Mouse (Mus musculus) right cerebral cortex, postnatal 36 days (tissue): Measurements from ENCODE around the gene Jmjd8.
A peak's percentile ranks its signal among the peaks of the same experiment; 100 is the strongest.

Experiments used
- DNase-seq, 2 experiments: peaks; one replicate each; pipeline ENCODE4 v3.0.0; 2022; ENCODE audit warnings: low spot score in 2 of 2, mixed read lengths in 1 of 2

Jmjd8 gene

DNA sequence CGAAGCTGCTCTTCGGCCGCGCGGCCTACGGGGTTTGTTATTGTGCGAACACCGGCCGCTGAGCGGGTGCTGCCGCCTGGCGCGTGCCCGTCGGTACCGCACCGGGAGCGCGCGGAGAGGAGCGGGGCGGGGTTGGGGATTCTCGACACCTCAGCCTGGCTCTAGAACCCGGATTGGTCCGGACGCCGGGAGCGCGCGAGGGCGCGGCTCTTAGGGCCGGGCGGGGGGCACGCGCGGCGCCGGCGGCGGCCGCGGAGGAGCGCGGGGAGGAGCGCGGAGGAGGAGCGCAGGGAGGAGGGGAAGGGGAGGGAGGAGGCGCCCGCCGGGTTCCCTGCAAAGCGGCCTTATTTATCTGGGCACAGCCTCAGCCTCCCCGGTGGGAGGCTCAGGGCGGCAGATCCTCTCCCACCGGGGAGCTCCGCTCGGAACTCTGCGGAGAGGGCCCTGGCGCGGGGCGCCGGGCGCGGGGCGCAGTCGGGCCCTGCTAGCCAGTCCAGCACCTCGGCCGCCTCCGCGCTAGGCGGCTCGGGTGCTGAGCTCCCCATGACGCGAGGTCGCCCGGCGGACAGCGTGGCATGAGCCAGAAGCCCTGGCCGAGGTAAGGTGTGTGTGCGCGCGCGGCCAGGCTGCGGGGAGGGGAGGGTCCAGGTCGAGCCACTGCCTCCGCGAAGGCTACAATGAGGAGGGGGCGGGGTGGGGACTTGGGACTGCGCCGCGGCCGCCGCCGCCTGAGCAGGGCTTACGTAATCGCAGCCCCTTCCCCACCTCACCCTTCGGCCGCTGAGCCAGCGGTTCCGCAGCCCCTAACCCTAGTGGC, 19.7 kb upstream of the Jmjd8 start, which contains the start of gene Fbxl16:
Fbxl16 (plus strand) TSS at position 297 of the 817 bp plus-strand sequence.
- peak; percentile 87 to 90 for DNase-seq

DNA sequence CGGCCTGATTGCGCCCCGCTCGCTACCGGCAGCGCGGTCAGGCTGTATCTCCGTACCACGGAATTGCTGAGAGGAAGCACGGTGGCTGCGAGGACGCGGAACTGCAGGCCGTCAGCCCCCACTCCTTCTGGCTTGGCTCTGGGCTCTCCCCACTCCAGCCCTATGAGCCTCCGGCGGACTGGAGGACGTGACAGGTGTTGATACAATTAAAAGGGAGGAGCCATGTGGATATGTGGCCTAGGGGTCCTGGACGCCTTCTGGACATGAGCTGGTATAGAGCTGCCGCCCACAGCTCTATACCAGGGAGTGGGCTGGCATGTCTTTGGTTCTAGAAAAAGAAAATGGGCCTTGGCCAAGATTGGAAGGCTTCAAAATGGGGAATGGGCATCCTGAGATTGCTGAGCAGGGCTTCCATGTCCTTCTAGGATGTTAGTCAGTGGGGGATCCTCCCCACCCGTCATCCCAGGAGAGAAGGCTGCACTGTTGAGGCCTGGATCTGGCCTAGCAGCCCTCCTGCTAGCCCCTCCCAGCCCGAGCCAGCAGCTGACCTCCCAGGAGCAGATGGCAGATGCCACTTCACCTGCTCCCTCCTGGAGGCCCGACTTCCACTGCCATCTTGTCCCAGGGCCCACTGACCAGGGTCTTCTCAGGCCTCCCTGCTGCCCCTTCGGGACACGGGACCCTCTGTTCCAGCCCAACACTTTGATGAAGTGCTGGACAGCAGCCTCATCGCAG, 18.9 kb upstream of the Jmjd8 start:
- DNase-seq = no peak

DNA sequence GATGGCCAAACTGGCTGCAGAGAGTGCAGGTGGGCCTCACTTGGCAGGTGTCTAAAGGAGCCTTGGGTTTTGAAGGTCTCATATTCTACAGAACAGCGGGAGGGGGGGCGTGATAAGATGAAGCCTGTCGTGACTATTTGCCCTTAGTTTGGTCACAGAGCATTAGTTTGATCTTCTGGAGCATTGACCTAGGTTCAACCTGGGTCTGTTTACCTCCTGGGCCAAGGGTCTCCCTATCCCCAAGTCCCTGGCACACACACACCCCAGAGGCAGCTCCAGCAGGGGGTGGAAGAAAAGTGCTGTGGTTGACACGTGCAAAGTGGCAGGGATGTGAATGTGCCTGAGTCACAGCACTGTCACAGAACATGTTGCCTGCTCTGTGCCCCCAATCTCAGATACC, 17.8 kb upstream of the Jmjd8 start:
- no peak for DNase-seq

DNA sequence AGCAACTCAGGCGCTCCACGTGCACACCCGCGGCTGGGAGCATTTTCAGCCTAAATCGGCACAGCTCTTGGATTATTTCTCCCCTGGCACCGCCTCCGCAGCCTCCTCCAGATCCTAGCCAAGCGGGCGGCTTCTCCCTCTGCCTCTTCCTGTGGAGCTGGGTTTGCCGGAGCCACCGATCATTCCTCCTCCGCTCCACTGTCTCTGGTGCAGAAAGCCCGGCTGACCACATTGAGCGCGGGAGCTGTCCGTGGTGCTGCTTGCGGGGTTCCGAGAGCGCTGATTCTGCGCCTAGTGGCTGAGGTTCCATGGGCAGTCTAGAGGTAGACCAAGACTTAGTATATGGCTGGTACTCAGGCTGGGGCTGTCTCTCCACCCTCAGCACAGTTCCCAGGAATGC, 15.2 kb upstream of the Jmjd8 start:
- DNase-seq = peak; percentile 88 to 92

DNA sequence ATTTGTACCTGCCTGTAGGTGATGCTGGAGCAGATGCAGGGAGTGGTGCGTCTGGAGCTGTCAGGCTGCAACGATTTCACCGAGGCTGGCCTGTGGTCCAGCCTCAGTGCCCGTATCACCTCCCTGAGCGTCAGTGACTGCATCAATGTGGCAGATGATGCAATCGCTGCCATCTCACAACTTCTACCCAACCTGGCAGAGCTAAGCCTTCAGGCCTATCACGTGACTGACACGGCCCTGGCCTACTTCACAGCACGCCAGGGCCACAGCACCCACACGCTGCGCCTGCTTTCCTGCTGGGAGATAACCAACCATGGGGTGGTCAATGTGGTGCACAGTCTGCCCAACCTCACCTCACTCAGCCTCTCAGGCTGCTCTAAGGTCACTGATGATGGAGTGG, 11.0 kb upstream of the Jmjd8 start:
- no peak for DNase-seq

DNA sequence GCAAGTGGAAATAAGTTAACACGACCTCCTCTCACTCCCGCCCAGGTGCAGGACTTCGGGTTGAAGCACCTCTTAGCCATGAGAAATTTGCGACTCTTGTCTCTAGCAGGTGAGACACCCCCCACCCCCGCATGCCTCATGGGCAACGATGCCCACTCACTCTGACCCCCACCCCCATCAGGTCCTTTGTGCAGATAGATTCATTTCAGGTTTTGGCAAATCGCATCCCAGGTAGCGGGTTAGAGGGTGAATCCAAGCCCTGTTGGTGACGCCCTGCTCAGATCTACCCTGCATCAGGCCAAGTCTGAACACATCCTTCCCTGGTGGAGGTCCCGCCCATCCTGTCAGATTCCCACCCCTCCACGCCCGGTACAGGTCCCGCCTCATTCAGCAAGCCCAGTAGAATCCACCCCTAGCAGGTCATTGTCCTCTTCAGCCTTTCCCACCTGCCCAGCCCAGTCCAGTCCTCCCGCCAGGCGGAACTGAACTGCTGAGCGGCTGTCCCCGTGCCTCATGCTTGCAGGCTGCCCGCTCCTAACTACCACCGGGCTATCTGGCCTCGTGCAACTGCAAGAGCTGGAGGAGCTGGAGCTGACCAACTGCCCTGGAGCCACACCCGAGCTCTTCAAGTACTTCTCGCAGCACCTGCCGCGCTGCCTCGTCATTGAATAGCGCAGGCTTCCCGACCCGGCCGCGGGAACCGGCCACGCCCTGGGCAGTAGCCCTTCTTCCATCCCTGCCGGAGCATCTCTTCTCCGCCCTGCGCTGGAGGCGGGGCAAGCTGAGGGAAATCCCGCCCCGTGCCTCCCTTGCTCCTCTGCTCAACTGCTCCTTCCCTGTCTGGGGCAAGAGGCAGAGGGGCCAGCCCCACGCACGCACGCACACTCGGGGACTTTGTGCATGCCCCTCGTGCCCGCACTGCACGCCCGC, 9.6 kb upstream of the Jmjd8 start:
- DNase-seq = no peak

DNA sequence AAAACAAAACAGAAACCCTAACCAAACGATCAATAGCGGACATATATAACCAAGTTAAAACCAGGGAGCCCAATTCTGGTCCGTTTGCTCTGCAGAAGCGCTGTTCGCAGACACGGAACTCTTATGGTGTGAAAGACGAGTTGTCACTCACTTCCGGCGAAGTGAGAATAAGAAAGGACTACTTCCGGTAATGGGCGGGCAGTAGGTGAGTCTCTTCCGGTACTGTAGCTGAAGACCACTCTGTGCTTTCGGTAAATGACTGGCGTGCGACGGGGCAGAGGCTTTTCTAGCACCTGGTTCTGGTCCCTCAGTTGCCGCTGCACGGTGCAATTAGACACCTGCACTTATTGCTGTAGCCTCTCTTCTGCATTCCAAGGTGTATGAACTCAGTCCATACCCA, 5.2 kb upstream of the Jmjd8 start, which contains the start of gene Wdr24:
Wdr24 (plus strand) TSS at position 176 of the 400 bp plus-strand sequence.
- DNase-seq = peak in 1 of 2 experiments; percentile 71

DNA sequence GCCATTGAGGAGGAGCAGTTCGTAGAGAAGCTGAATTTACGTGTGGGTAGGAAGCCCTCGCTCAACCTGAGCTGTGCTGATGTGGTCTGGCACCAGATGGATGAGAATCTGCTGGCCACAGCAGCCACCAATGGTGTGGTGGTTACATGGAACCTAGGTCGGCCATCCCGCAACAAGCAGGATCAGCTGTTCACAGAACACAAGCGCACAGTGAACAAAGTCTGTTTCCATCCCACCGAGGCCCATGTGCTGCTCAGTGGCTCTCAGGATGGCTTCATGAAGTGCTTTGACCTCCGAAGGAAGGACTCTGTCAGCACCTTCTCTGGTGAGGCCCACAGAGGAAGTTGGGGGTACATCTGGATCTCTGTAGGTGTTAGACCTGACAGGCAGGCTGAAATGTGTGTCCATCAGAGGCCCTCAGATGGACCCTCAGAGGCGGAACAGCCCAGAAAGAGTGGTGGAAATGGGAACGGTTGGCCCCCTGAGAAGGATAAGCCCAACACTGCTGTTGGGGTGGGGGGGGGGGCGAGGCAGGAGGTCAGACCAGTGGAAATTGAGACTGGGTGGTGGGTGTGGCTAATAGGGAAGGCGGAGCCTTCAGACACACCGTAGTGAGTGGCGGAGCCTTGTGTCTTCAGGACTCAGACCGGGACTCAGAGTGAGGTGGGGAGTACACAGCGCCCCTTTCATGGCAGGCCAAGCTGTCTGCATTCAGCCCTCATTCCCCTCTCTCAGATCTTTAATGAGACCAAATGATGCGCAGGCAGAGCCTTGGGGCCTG, 4.1 kb upstream of the Jmjd8 start:
- DNase-seq = no peak

DNA sequence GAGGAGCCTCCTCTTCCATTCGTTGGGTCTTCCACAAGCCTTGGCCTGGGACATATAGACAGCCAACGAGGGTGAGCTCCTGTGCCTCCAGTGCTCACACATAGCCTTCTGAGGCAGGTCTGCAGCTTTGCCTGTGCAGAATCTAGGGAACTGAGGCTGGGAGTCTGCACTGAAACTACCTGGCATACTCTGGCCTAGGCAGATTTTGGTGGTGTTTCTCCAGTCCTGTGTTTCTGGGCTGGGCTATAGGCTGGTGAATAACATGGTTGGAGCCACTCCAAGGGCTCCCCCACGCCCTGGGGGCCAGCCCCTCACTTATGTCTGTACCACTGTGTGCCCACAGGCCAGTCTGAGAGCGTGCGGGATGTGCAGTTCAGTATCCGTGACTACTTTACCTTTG, 3.4 kb upstream of the Jmjd8 start:
- no peak for DNase-seq

DNA sequence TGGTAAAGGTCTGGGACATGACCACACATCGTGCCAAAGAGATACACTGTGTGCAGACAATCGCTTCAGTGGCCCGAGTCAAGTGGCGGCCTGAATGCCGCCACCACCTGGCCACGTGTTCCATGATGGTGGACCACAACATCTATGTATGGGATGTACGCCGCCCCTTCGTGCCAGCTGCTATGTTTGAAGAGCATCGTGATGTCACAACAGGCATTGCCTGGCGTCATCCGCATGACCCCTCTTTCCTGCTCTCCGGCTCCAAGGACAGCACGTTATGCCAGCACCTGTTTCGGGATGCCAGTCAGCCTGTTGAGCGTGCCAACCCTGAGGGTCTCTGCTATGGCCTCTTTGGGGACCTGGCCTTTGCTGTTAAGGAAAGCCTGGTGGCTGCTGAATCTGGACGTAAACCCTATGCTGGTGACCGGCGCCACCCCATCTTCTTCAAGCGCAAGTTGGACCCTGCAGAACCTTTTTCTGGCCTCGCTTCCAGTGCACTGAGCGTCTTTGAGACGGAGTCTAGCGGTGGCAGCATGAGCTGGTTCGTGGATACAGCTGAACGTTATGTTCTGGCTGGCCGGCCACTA, 2.6 kb upstream of the Jmjd8 start:
- DNase-seq = no peak

DNA sequence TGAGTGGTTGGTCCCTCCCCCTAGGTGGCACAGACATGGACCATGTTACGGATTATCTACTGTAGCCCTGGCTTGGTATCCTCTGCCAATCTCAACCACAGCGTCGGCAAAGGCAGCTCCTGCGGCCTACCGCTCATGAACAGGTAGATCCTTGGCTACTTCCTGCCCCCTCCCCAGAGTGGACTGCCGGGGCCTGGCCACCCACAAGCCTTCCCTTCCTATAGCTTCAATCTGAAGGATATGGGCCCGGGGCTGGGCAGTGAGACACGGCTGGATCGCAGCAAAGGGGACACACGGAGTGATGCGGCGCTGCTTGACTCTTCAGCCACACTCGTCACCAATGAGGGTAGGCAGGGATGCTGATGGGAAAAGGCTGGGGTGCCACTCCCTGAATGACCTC, 1.7 kb upstream of the Jmjd8 start:
- DNase-seq = no peak

DNA sequence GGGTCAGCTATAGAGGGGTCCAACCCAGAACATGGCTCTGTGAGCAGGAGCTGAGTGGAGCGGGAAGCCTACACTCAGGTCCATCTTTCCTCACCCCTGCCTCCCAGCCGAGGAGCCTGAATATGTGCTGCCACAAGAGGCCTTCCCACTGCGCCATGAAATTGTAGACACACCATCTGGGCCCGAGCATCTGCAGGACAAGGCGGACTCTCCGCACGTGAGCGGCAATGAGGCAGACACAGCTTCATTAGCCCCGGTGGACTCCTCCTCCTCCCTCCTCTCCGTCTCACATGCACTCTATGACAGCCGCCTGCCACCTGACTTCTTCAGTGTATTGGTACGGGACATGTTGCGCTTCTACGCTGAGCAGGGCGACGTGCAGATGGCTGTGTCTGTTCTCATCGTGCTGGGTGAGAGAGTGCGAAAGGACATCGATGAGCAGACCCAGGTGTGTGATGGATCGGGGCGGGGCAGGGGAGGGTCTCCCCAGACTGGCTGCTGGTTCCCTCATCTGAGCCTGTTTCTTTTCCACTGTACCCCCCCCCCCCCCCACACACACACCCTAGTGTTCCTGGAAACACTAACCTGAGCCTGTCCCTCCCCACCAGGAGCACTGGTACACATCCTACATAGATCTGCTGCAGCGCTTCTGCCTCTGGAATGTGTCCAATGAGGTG, 983 bp upstream of the Jmjd8 start:
- DNase-seq = no peak

DNA sequence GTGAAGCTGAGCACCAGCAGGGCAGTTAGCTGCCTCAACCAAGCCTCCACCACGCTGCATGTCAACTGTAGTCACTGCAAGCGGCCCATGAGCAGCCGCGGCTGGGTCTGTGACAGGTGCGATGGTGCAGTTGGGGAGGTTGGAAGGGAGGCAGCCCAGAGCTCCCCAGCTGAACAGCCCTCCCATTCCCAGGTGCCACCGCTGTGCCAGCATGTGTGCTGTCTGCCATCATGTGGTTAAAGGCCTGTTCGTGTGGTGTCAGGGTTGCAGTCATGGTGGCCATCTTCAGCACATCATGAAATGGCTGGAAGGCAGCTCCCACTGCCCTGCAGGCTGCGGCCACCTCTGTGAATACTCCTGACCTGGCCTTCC, 458 bp upstream of the Jmjd8 start:
- no peak for DNase-seq

DNA sequence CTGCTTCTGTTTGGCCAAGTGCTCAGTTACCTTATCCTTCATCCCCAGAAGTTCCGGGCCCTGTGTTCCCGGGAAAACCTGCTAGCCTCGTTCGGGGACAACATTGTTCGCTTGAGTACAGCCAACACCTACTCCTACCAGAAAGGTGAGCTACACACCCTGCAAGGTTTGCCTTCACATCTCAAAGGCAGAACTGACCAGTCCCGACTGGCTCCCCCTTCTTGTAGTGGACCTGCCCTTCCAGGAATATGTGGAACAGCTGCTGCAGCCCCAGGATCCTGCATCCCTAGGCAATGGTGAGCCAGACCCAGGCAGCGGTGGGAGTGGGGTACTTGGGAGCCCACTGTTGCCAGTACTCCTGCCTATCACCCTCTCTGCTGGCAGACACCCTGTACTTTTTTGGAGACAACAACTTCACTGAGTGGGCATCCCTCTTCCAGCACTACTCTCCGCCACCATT, 921 bp downstream of the Jmjd8 start:
- no peak for DNase-seq

DNA sequence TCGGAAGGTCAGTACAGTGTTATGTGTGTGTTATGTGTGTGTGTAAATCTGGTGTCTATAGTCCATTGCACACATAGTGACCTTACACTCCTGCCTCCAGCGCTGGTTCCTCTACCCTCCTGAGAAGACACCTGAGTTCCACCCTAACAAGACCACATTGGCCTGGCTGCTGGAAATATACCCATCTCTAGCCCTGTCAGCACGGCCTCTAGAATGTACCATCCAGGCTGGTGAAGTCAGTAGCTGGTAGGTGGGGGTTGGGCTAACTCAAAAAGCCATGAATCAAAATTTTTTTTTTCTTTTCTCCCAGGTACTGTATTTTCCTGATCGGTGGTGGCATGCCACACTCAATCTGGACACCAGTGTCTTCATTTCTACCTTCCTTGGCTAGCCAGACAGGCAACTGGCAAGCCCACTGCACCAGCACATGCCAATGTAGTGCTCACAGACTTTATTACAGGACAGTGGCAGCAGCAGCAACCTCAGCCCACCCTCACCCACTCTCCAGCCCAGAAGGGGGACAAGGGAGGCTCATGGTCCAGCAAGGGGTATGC, 1.6 kb downstream of the Jmjd8 start:
- no peak for DNase-seq

DNA sequence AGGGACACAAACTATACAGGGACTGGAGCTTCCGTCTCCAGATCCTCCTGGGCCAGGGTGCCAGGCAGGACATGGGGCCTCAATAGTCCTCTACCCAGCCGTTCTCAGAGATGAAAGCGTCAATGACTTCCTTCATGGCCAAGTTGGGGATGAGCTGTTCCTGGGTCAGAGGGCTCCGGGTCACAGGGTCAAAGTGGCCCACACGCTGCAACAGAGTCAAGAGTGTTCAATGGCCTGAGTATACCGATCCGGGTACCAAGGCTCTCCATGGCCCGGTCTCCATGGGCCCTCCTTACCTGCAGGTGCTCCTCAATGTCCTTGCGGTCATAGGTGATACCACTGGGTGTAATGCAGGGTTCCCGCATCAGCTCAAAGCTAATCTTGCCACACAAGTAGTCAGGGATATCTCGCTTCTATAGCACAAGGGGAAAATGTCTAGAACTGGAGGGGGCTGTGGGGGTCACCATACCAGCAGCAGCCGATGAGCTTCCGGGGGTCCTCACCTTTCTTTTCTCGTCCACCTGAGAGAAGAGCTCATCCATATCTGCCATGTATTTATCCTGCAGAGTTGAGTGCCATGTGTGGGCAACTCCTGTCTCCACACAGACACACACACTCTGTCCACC, 2.3 kb downstream of the Jmjd8 start:
- no peak for DNase-seq

DNA sequence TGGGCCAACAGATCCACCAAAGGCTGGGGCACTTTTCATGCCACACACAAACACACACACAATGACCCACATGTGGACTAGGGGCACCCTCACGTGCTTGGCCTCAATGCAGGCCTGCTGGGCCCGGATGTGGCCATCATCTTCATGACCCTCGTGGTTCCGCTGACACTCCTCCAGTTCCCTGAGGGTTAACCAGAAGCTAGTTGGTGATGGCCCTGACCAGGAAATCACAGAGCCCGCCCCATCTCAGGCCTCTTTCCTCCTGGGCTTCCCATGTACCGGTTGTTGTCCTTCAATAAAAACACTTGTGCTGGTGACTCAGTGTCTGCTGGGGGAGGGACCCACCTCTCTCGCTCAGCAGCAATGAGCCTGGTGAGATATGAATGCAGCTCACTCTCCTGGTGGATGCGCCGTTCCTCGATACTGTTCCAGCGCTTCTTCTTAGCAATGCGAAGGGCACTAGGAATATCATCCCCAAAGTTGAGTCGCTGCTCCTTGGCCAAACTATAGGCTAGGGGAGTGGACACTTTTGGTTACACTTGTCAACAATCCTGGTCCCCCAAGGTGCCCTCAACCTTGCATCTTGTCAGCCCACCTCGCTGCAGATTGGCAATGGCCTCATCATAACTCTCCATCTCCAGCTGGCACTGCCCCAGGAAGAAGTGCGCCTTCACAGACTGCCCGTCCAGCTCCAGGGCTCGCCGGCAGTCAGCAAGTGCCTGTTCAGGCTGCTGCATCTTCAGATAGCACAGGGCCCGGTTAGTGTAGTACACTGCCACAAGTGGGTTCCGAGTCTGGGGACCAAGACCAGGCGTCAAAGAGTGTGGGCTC, 3.0 kb downstream of the Jmjd8 start:
- no peak for DNase-seq
